Mouse (Mus musculus) testis, adult 2 months (tissue): ENCODE results near the gene Tex2. TPM values are rescaled to one million over a fixed set of nuclear protein-coding genes. Genes with fewer than 3 reads are reported as not detected.

Source experiments
- H3K27ac ChIP-seq: fragments of 200-500 bp; 2 replicates; pipeline ENCODE4 v1.5.1; 2012; ENCODE audit warnings: low read depth, low read length; ENCODE audit not compliant: control insufficient read depth, insufficient read depth
- H3K27me3 ChIP-seq: fragments of 200-500 bp; 2 replicates; pipeline ENCODE4 v1.6.1; 2012; ENCODE audit warnings: mild to moderate bottlenecking, low read length, moderate library complexity; ENCODE audit not compliant: control insufficient read depth, insufficient read depth
- H3K36me3 ChIP-seq: fragments of 200-500 bp; 2 replicates; pipeline ENCODE4 v1.6.1; 2012; ENCODE audit warnings: mild to moderate bottlenecking, low read length; ENCODE audit not compliant: control insufficient read depth, insufficient read depth
- H3K4me1 ChIP-seq: fragments of 200-500 bp; 2 replicates; pipeline ENCODE4 v1.6.1; 2012; ENCODE audit warnings: low read length; ENCODE audit not compliant: control insufficient read depth, insufficient read depth
- H3K4me3 ChIP-seq: fragments of 200-500 bp; 2 replicates; pipeline ENCODE4 v1.5.1; 2012; ENCODE audit warnings: low read depth, mild to moderate bottlenecking, low read length, moderate library complexity, mixed read lengths; ENCODE audit not compliant: control insufficient read depth
- CTCF ChIP-seq: fragments of 200-500 bp; IDR thresholded peaks from 2 replicates; pipeline ENCODE4 v1.5.1; 2012; ENCODE audit warnings: low read depth, mild to moderate bottlenecking, inconsistent platforms, low read length, moderate library complexity; ENCODE audit not compliant: control insufficient read depth, insufficient read depth, insufficient replicate concordance
- POLR2A ChIP-seq: fragments of 200-500 bp; IDR thresholded peaks from 2 replicates; pipeline ENCODE4 v1.6.1; 2012; ENCODE audit warnings: low read depth, mild to moderate bottlenecking, inconsistent platforms, low read length, moderate library complexity; ENCODE audit not compliant: control insufficient read depth
- polyA plus RNA-seq: library from polyadenylated mRNA; depleted of rRNA; stranded (reverse); fragments of >200 nt; gene quantifications from 2 replicates; pipeline ENCODE4 v1.2.3, GENCODE M21; 2012

Gene Tex2
- polyA plus RNA-seq, 1 experiment, result 234 TPM

DNA sequence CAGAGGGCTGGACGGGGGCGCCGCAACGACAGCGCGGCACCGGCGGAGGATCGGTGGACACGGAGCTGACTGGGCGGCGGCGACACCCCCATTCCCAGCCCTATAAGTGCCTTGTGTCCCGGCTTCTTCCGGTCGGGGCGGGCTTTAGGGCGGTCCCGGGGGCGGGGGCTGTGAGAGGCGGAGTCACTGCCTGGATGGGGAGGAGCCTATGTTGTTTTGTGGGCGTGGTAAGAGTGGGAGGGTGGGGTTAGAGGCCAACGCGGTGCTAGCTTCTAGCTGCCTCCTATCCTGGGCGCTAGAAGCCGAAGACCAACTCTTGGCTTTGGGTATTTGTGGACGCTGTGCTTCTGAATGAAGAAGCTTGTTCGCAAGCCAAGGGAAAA lies 125.5 kb downstream of the Tex2 start, which contains the start of gene Ern1:
Gene Ern1 (minus strand): TSS at position 120 of the 383 bp plus-strand sequence.
- Histone ChIP-seq H3K36me3 (no peaks in the 10 kb centered on the region), H3K27ac (peak within 1 kb of the TSS; percentile 51; the same call in 1 of the 2 replicates), H3K27me3 (no peaks in the 10 kb centered on the region), H3K4me1 (peaks cover 6% of the 10 kb centered on the region), H3K4me3 (peak within 1 kb of the TSS; percentile 89)
- TF ChIP-seq POLR2A (peak; percentile 80), CTCF (no peak)

DNA sequence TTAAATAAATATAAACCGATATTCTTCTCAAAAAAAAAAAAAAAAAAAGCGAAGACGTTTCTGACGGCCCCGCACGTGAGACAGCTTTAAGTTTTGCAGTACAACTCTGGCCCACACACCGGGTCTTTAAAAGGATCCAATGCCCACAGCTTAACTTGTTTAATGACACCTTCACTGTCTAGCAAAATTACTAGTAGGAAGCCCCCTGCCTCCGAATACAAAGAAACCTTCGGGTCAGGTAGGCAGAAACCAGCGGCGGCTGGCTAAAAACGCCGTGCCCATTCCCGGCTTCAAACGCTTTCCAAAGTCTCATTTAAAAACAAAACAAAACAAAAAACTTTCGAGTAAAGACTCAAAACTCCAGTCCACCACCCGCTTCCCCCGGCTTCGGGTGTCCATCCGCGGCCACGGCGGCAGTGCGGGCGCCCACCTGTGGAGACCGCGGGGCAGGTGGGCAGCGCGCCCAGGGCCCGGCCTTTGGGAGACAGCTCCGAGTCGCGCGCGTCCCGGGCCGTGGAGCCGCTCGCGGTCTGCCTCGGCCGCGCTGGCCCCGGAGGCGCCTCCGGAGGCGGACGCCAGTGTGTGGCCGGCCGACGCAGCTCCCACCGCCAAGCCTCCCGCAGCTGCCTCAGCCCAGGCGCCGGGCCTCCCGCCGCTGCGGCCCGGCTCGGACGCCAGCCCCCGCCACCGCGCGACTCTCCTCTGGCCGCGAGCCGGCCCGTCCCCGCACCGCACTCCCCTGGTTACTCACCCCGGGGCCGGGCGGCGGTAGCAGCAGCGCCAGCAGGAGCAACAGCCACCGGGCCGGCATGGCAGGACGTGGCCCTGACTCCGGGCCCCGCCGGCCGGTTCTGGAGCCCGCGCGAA lies 126.1 kb downstream of the Tex2 start:
- Histone ChIP-seq H3K36me3 (no peaks in the 10 kb centered on the region), H3K27me3 (no peaks in the 10 kb centered on the region), H3K27ac (peak overlapping the region; percentile 51; the same call in 1 of the 2 replicates), H3K4me3 (peak overlapping the region; percentile 89), H3K4me1 (peaks cover 6% of the 10 kb centered on the region)
- TF ChIP-seq CTCF, result no peak
- no peak; the same call in 1 of the 2 replicates for TF ChIP-seq POLR2A

DNA sequence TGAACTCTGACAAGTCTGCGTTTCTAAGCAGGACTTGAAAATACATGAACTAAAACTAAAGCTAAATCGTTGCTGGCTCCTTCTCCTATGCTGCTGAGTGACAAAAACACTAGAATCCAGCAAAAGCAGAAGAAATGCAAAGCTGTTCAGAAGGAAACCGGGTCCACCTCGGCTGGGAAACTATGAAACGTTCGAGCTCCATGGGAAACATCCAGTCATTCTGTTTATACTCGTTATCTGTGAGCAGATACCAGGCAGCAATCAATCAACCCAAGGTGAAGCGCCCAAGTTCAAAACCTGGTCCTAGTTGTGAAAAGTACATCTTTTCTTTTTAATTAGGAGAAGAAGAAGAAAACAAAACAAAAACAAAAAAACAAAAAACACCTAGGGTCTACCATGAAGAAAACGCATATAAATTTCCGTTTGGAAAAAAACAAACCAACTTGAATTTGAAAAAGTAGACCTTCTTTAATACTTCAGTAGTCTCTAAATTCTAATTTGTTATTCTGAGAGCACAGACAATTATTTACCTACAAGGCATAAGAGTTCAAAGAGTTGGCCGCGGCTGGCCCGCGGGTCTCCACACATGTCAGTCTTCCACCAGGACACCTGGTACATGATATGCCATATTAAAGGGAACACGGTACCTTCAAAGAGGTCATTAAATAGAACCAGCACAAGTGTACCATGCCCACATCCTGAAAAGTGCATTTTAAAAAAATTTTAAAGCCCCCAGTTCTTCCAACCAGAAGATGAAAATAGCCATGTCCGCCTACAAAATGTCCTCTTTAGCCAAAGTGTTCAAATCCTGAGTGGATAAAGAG lies 127.0 kb downstream of the Tex2 start:
- 0 out of 2 replicates have a peak overlapping the region, but pooled peaks have one; percentile 13 for H3K27ac ChIP-seq
- H3K36me3 ChIP-seq, result no peaks in the 10 kb centered on the region
- no peaks in the 10 kb centered on the region for H3K27me3 ChIP-seq
- H3K4me3 ChIP-seq, result no peak overlapping the region; the same call in 1 of the 2 replicates
- H3K4me1 ChIP-seq, result peaks cover 6% of the 10 kb centered on the region
- TF ChIP-seq POLR2A (no peak), CTCF (no peak)

DNA sequence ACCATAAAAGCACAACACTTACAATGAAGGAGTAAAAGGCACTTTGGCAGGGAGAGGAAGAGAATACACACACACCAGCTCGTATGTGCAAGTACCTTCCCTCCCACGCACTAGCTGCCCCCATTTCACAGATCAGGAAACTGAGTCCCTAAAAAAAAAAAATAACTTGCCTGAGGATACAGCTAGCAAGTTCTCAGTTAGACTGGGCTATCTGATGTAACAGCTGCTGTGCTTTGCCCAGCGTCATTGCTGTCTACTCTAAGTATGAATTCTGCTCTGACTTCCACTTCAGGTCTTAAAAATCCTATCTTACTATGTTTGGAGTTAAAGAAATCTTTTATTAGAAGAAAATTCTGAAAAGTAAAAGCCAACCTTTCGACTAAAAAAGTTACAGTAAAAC lies 127.6 kb downstream of the Tex2 start:
- no peak overlapping the region for H3K4me3 ChIP-seq
- peak overlapping the region; percentile 36 for H3K27ac ChIP-seq
- TF ChIP-seq POLR2A (no peak), CTCF (no peak)
- H3K27me3 ChIP-seq, result no peaks in the 10 kb centered on the region
- H3K36me3 ChIP-seq, result no peaks in the 10 kb centered on the region
- H3K4me1 ChIP-seq, result peaks cover 6% of the 10 kb centered on the region

DNA sequence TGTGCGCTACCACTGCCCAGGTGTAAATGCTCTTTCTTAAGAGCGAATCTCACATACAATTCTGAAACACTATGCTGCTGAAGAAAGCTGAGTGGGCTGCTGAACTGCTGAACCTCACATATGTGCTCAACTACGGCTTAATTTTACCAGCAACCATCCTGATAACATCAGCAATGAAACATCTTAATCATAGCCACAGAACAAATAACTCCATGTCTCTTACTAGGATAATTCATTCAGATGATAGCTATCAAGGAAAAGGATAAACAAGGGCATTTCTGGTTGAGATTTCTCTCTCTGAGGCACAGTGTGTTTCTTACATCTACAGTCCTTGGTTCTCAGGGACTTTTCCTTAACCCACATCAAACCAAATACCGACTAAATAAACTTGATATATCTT lies 128.3 kb downstream of the Tex2 start:
- TF ChIP-seq POLR2A, result no peak
- TF ChIP-seq CTCF, result no peak
- no peaks in the 10 kb centered on the region for H3K27me3 ChIP-seq
- peaks cover 6% of the 10 kb centered on the region for H3K4me1 ChIP-seq
- no peak overlapping the region for H3K27ac ChIP-seq
- no peak overlapping the region for H3K4me3 ChIP-seq
- no peaks in the 10 kb centered on the region for H3K36me3 ChIP-seq

DNA sequence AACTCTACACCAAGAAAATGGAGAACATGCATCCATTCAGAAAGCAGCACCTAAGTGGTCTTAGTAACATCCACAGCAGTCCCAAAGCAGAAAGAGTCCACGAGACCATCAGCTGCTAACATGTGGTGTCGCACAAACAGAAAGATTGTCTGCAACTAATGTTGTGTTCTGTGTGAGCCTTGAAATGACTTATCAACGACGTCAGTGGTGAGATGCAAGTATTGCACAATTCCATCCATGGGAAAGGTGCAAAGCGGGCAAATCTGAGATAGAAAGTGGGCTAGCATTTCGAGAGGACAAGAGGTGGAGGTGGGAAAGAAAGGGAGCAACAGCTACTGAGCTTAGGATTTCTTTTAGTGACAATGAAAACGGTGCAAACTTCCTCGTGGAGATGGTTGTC lies 130.4 kb downstream of the Tex2 start:
- no peaks in the 10 kb centered on the region for H3K36me3 ChIP-seq
- H3K4me3 ChIP-seq, result no peak overlapping the region
- H3K27me3 ChIP-seq, result no peaks in the 10 kb centered on the region
- TF ChIP-seq POLR2A (no peak), CTCF (no peak)
- peaks cover 2% of the 10 kb centered on the region for H3K4me1 ChIP-seq
- no peak overlapping the region for H3K27ac ChIP-seq

DNA sequence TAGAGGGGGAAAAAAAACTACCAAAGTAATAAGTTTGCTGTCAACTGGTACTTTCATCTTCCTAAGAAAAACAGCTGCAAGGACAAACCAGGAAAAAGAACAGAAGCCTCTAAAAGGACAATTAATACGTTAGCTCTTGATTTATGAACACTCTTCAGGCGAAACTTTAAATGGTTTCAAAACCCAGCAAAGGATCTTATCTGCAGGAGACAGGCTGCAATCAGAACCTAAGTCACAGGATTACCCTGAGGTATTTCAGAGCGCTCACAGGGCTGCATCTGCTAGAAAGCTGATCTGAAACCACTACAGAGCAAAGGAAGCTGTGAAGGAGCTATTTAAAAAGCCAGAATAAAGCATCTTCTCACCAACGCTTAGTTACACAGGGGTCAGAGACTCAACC lies 131.6 kb downstream of the Tex2 start:
- TF ChIP-seq CTCF (no peak), POLR2A (no peak)
- Histone ChIP-seq H3K27ac (no peak overlapping the region), H3K27me3 (no peaks in the 10 kb centered on the region), H3K36me3 (no peaks in the 10 kb centered on the region), H3K4me1 (peaks cover 2% of the 10 kb centered on the region; the same call in 1 of the 2 replicates), H3K4me3 (no peak overlapping the region)

DNA sequence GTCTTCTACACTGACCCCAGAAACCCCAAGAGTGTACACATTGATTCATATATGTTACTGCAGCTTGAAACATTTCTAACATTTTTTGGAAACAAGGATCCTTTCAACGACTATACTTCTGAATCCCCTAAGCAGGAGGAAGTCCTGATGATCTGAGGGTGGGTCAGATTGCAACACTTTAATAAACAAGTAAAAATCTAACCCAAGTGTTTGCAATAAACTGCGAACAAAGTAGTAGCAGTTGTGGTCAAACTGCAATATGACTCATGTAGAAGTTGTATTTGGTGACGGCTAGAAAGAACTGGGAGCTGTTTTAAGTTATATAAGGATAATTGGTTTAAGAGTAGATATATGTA lies 132.7 kb downstream of the Tex2 start:
- Histone ChIP-seq H3K4me3 (no peak overlapping the region), H3K36me3 (no peaks in the 10 kb centered on the region), H3K27ac (no peak overlapping the region), H3K4me1 (no peaks in the 10 kb centered on the region), H3K27me3 (no peaks in the 10 kb centered on the region)
- TF ChIP-seq CTCF (no peak), POLR2A (no peak)
